Mouse (Mus musculus): Measurements from ENCODE around the gene Ccdc33.

Ccdc33 gene

DNA sequence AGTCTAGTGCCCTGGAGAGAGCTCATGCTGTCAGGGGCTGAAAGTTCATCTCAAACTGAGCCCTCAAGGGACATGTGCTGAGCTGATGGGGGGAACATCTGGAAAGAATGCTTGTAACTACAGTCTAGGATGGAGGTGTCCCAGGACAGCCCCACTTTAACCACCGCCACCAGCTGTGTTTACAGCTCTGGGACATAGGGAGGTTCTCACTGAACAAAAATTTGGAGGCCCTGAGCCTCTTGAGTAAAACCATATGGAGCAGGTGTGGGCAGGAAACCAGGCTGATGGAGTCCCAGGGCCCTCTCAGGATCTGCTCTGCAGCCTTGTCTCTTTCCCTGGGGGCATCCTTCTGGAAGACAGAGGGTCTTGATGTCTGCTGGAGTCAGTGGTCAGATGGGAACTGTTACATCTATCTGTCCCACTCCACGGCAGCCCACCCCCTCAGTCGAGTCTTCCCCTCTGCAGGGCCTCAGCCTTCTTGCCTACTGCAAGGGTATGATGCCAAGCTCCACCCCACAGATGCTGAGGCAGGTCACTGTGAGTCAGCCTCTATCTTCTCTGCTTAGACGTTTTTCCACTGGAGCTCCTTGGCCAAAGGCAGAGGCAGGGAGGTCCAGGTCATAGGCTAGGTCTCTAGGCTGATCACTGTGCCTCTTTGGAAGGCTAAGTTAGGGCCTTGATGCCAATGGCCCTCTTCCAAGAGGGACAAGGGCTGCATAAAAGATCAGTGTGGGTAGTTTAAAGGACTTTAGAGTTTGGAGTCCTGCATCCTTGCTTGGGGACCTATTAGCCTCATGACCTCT, 26.8 kb downstream of the Ccdc33 start:
- DNase-seq (ENCODE audit: low spot score) = no peak

DNA sequence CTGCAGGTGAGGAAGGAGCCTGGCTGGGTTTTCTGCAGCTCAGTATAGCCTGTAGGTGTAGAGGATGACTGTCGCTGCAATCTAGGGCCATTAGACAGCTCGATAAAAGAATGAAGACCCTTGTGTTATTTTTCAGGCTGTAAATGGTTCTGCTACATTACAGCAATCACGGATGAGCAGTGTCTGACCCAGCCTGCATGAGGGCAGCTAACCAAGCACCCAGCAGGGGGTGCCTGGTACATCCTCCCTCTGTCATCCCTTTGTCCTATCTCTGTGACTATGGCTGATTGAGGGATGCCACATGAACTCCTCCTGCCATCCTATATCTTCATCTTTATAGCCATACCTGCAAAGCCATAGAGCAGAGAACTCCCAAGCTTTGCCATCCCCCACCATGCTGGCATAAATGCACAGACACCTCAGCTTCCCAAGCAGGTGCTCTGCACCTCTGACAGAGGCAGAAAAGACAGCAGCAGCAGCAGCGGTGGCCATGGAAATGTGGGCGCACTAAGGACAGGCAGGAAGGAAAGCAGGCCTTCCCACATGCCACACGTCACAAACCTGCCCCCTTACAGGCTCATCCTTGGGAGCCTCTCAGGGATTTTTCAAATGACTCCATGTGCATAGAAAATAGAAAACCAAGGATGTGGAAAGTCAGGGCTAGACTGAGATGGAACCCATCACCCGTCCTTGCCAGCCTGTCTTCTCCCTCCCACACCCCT, 31.2 kb downstream of the Ccdc33 start:
- DNase-seq (ENCODE audit: low spot score) = no peak

DNA sequence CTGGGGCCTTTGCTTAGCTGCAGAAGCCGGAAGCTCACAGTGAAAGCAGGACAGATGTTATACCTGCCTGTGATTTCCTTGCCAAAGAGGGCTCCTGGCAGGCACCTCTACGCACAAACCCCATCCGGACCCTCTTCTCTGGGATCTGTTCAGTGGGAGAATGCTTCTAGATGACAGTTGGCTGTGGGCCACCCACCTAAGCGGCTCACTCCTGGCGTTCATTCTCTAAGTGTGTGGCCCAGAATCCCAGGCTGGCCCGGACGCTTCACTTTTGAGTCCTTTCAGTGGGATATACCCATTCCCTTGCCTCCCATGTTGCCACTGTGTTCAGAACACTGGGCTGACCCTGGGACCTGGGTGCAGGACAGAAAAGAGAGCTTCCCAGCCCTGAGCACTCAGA, 31.8 kb downstream of the Ccdc33 start:
- no peak for DNase-seq (ENCODE audit: low spot score)

- no peak for DNase-seq (ENCODE audit: low spot score)
These were observed 32.4 kb downstream of the Ccdc33 start for GRCm38 (mm10) chr9:58086203-58086602.

DNA sequence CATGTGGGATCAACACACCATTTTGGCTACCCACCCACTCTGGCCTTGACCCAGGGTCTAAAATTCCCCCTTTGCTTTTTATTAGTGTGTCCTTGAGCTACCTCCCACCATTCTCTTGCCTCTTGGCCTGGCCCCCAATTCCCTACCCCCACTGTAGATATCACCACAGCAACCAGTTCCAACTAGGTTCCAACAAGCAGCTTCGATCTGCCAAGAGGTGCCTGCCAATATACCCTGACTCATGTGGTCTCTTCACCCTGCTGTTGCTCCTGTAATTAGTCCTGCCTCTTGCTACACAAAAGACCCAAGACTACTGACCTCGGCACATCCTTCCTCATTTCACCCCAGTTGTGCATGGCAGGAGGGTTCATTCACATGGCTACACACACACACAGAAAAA, 33.5 kb downstream of the Ccdc33 start:
- DNase-seq (ENCODE audit: low spot score) = no peak

GRCm38 (mm10) chr9:58084586-58084985, 34.0 kb downstream of the Ccdc33 start:
- no peak for DNase-seq (ENCODE audit: low spot score)

DNA sequence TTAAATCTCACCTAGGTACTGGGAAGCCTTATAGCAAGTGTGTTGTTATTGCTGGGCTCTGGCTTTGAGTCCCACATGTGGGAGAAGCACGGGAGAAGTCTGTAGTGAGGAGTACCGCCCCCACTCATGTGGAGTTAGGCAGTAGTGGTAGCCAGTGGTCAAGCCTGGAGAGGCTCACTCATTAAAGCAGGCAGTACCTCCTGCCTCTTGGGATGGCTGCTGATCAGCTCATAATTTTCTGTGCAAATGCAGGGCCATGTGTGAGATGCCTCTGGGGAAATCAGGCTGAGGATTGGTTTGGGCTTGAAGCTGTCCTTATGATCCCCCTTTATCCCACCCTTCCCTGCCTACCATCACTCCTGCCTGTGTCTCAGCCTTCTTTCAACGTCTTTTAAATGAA, 44.1 kb downstream of the Ccdc33 start:
- DNase-seq (ENCODE audit: low spot score) = no peak

GRCm38 (mm10) chr9:58067546-58067945, 51.1 kb downstream of the Ccdc33 start:
- DNase-seq (ENCODE audit: low spot score) = no peak

DNA sequence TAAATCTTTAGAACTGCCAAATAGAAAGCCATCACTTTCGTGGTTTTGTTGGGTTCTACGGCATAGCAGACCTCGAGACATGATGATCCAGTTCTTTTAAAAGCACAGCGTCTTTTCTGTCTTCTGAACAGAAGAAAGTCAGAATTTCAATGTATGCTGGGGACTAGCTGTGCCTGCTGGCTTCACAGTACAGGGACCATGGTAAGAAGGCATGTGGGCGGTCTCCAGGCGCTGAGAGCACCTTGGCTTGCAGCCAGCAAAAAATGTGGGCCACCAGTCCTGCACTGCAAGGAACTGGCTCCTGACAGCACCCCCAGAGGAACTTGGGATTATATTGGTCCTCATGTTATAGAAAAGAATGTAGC, 51.9 kb downstream of the Ccdc33 start:
- no peak for DNase-seq (ENCODE audit: low spot score)

- no peak for DNase-seq (ENCODE audit: low spot score)
These were observed 52.5 kb downstream of the Ccdc33 start for GRCm38 (mm10) chr9:58065977-58066730.

DNA sequence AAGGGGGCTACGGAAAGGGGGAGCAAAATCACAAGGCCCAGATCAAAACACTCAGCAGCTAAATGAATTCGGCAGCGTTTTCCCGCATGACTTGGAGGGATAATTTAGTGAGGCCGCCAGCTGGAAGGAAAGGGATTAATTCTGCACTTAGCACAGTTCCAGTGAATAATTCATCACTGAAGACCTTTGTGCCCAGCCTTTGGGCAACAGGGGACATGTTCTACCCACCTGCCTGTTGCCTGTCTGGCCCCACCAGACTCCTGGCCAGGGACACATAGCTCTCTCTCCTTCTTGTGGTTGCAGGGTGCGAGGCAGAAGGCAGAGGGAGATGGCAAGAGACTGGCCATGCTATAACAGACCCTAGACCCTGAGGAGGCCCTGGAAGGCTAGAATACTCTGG, 53.1 kb downstream of the Ccdc33 start:
- no peak for DNase-seq (ENCODE audit: low spot score)

DNA sequence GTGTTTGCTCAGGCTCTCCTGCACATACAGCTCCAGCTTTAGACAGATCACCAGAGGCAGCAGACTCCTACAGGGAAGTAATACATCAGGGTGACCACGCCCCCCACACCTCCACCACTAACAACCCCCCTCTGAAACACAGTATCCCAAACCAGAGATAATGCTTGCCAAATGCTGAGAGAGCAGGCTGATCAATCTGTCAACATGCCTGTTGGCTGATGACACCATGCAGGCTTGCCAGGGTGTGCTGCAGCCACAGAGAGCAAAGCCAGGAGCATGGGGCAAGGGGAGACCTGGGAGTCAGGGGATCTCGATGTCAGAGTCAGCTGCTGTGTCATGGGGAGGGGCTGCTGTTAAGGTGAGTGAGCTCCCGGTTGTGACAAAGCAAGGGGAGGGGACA, 55.1 kb downstream of the Ccdc33 start, which contains the start of gene Stra6:
Gene Stra6 (plus strand): TSS at position 258 of the 400 bp plus-strand sequence.
- DNase-seq (ENCODE audit: low spot score) = no peak

DNA sequence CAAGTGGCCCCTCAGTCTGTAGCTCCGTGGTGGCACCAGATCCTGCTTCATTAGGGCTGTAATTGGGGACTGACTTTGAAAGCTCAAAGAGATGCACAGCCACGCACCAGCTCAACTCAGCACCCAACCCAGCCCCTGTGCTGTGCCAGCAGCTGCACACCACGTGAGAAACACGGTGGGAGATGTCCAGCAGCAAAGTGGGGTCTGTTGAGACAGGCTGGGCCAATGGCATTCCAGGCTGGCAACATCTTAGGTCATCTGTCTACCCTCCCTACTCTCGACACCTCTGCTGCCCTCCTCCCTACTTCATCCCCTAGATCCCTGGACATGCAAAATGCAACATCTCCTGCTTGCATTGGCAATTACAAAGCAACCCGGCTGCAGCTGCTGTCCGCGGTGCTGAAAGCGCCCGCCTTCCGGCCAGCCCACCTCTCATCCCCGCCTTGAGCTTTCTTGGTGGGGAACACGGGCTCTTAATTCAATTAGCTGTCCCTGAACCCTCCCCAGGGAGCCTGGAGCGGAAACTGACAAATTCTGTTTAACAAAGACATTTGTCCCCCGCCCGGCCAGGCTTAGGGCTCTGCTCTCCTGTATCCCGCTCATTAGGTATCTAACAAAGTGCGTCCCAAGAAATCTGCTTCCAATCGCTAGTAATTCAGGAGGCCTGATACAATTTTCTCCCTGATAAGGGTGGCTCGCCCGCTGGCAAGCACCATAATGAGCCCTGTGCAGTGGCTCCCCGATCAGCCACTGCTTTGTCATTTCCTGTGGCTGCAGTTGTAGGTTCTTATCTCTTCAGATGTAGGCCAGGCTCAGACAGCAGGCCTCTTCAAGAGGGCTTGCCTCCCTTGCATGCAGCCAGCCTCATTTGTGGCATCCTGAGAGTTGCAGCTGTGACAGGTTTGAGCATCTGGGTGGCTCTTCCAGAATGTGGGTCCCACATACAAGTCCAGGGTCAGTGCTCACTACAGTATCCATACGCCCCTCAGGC, 57.7 kb downstream of the Ccdc33 start:
- no peak for DNase-seq (ENCODE audit: low spot score)

DNA sequence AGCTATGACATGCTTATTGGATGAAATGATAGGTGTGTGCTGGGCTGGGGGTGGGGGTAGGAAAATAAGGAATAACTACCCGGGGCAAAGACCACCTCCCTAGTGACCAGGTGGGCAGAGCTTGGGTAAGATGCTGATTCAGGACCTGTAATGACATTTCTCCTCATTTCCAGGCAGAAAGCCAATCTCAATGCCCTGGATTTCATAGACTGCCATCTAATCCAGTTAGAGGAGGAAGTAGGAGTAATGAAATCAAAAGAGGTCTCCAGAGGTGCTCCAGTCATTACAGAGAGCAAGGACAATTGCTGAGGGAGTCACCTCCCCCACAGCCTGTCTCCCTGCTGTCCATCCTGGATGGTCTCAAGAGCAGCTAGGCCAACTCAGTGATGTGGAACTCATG, 58.7 kb downstream of the Ccdc33 start:
- DNase-seq (ENCODE audit: low spot score) = no peak

GRCm38 (mm10) chr9:58055666-58056065, 63.0 kb downstream of the Ccdc33 start:
- DNase-seq (ENCODE audit: low spot score) = no peak

DNA sequence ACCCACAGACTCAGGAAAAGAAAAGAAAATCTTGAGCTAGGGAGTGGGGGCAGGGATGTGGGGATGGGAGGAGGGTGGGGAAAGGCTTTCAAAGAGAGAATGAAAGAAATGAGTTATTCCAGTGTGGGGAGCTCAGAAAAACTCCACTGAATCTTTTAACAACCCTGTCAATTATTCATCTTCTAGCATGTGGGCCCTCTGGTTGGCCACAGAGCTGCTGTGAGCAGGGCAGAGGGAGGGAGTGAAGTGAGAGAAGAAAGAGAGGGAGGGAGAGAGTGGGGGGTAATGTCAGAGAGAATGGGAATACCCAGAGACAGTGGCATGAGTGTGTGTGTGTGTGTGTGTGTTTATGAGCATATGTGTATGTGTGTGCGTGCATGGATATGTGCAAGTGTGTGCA, 64.6 kb downstream of the Ccdc33 start:
- no peak for DNase-seq (ENCODE audit: low spot score)

- no peak for DNase-seq (ENCODE audit: low spot score)
These were observed 65.1 kb downstream of the Ccdc33 start for GRCm38 (mm10) chr9:58053544-58053943.

DNA sequence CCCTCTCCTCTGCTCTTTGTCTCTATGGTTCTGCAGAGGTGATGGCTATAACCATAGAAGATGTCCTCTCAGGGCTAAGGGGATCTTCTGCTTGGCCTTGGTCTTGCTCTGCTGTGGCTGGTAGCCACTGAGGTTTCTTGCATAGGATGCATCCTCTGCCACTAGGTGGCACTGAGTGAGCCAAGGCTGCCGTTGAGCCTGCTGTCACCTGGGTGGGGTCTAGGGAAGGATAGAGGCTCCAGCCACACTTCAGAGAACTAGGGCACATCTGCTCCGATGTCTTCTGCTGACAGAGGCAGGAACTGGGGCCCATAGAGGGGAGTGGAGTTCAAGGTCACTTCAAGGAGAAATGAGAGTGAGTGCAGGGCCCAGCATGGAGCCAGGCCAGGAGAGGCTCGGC, 65.5 kb downstream of the Ccdc33 start:
- DNase-seq (ENCODE audit: low spot score) = no peak

DNA sequence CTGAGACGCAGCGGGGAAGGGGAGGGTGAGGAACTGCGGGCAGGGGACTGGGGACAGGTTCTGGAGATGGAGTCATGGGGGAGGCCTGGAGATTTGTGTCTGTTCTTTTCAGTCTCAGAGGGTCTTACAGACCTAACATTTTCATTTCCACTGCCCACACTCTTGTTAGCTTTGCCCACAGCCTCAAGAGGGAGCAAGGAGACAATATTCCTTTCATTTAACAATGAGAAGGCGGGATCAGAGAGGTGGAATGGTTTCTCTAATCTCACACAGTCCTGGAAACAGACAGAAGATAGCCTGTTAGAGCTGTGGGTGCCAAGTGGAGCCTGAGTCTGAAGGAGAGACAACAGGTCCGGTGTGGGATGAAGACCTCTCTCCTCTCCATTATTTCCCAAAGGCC, 66.7 kb downstream of the Ccdc33 start:
- no peak for DNase-seq (ENCODE audit: low spot score)

DNA sequence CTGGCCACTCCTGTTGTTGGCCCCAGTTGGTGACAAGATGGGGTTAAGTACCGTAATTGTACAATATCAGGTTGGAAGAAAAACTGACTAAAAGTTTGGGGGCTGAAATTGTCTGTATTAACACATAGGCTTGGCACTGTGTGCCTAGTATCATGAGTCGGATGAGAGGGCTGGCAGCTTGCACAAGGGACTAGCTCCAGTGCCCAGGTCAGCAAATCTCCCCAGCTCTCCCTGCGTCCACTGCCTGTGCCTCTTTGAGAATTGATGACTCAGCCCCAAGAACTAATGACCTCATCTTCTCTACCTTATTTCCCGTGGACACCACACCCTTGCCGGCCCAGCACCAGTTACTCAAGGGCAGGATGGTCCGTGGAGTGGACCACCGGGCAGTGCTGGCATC, 68.8 kb downstream of the Ccdc33 start:
- no peak for DNase-seq (ENCODE audit: low spot score)

GRCm38 (mm10) chr9:58049186-58049585, 69.4 kb downstream of the Ccdc33 start:
- DNase-seq (ENCODE audit: low spot score) = no peak

DNA sequence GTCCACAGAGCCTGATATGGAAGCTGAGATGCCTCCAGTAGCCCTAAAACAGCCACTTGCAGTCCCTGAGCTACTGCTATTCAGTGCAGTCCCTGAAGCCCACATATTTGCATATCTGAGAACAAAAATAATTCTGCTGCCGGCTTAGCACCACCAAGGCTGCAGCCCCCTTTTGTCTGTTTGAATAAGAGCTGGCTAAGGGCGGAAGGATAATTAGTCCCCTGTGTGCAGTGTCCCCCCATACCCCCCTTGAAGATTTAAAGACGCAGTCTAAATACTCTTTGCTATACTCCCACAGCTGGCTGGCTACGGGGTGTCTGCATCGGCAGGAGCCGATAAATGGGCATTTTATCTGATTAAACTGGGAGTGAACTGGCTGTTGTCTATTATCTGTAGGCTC, 70.0 kb downstream of the Ccdc33 start:
- no peak for DNase-seq (ENCODE audit: low spot score)
